In genomic region chr8:87689192-87689591, GRCm38 (mm10) we compare ENCODE assay signal across 13 mouse cellular contexts.
DNase-seq lines count a peak whose midpoint lies in the region; ATAC-seq and TF ChIP-seq lines count a peak whose summit lies in the region.
"Had no signal": no experiment of that assay in that cellular context is flagged by ENCODE, and none has a peak within 500 bp of the region (broad histone marks: within the 10 kb centered on the region; RNA-seq: fewer than 3 reads in every experiment).

No protein-coding gene starts in this region.

- no peak for TF ChIP-seq CTCF in heart, adult 2 months (IDR thresholded peaks at IDR 0.05)

- no peak overlapping the region for H3K4me3 ChIP-seq in forebrain, embryonic 15.5 days
- H3K4me3 ChIP-seq in midbrain, embryonic 13.5 days (replicated peaks) = no peak overlapping the region
- no peak overlapping the region for H3K4me3 ChIP-seq in heart, adult 2 months
- H3K4me3 ChIP-seq: embryonic facial prominence, embryonic 13.5 days; stomach, embryonic 15.5 days had no signal

- H3K9ac ChIP-seq in forebrain, embryonic 15.5 days (replicated peaks) = no peak overlapping the region
- peak overlapping the region; percentile 29; the same call in 1 of the 2 replicates for H3K9ac ChIP-seq in midbrain, embryonic 13.5 days (replicated peaks)
- no peak overlapping the region for H3K9ac ChIP-seq in heart, adult 2 months (ENCODE audit: low read depth, low read length)
- H3K9ac ChIP-seq: embryonic facial prominence, embryonic 13.5 days; stomach, embryonic 15.5 days had no signal

- H3K27ac ChIP-seq in forebrain, embryonic 15.5 days (replicated peaks) = peak overlapping the region; percentile 86
- H3K27ac ChIP-seq in midbrain, embryonic 13.5 days = peak overlapping the region; percentile 96
- H3K27ac ChIP-seq in heart, adult 2 months = no peak overlapping the region
- H3K27ac ChIP-seq: embryonic facial prominence, embryonic 13.5 days; heart, embryonic 13.5 days had no signal

- H3K9me3 ChIP-seq in forebrain, embryonic 15.5 days = no peaks in the 10 kb centered on the region
- H3K9me3 ChIP-seq in midbrain, embryonic 13.5 days = no peaks in the 10 kb centered on the region
- H3K9me3 ChIP-seq: embryonic facial prominence, embryonic 13.5 days; heart, embryonic 13.5 days; stomach, embryonic 15.5 days had no signal

- WGBS in forebrain, embryonic 15.5 days = 41% methylated on average over 6 of the region's 6 CpGs
- WGBS in midbrain, embryonic 13.5 days = 52% methylated on average over 6 of the region's 6 CpGs
- 81% methylated on average over 6 of the region's 6 CpGs for WGBS in heart, adult 2 months

- H3K27me3 ChIP-seq in forebrain, embryonic 15.5 days = no peaks in the 10 kb centered on the region
- H3K27me3 ChIP-seq in midbrain, embryonic 13.5 days = no peaks in the 10 kb centered on the region
- no peaks in the 10 kb centered on the region for H3K27me3 ChIP-seq in heart, adult 2 months (ENCODE audit: control insufficient read depth, insufficient read depth, low read length)
- H3K27me3 ChIP-seq: embryonic facial prominence, embryonic 13.5 days; stomach, embryonic 15.5 days had no signal

- H3K79me2 ChIP-seq in heart, adult 2 months (replicated peaks; ENCODE audit: control insufficient read depth, insufficient read depth, low read length) = no peaks in the 10 kb centered on the region

- H3K36me3 ChIP-seq in forebrain, embryonic 15.5 days = no peaks in the 10 kb centered on the region
- peaks cover 14% of the 10 kb centered on the region for H3K36me3 ChIP-seq in midbrain, embryonic 13.5 days
- H3K36me3 ChIP-seq in heart, adult 2 months (ENCODE audit: control insufficient read depth, insufficient read depth, low read length) = no peaks in the 10 kb centered on the region
- H3K36me3 ChIP-seq: heart, embryonic 13.5 days had no signal

- no peak overlapping the region for H3K4me2 ChIP-seq in forebrain, embryonic 15.5 days (replicated peaks)
- no peak overlapping the region for H3K4me2 ChIP-seq in midbrain, embryonic 13.5 days (replicated peaks)
- H3K4me2 ChIP-seq: stomach, embryonic 15.5 days had no signal

- peaks cover 75% of the 10 kb centered on the region for H3K4me1 ChIP-seq in forebrain, embryonic 15.5 days
- H3K4me1 ChIP-seq in midbrain, embryonic 13.5 days (replicated peaks) = peaks cover 100% of the 10 kb centered on the region
- peaks cover 2% of the 10 kb centered on the region; the same call in 1 of the 2 replicates for H3K4me1 ChIP-seq in heart, adult 2 months (ENCODE audit: control insufficient read depth, insufficient read depth, low read length)

- intact Hi-C loops in heart, adult 2 months (cut with DNase I) = no loop called here

- peak; percentile 42 for DNase-seq in Muller cell, postnatal 12 days (ENCODE audit: inconsistent ontology term)
- peak; percentile 63 to 65 for DNase-seq in cerebellum, adult 18-20 months
- no peak for DNase-seq in gastrocnemius, adult 18-20 months (ENCODE audit: low spot score)
- DNase-seq in right cerebral cortex, postnatal 14 days = no peak
- DNase-seq in heart, adult 2 months = no peak
- no peak for DNase-seq in right cerebral cortex, postnatal 25 days
- DNase-seq: lung, adult 2 months had no signal

- TF ChIP-seq POLR2A in heart, adult 2 months (IDR thresholded peaks at IDR 0.05; ENCODE audit: insufficient read depth, low read depth, low read length) = no peak

- ATAC-seq in forebrain, embryonic 15.5 days (replicated peaks) = peak; percentile 24; the same call in 1 of the 2 replicates
- peak; percentile 22; the same call in 1 of the 2 replicates for ATAC-seq in midbrain, embryonic 13.5 days
- ATAC-seq: intestine, embryonic 16.5 days had no signal

- TF ChIP-seq EP300 in heart, adult 2 months (IDR thresholded peaks at IDR 0.05; ENCODE audit: insufficient read depth, low read depth, low read length) = no peak

Comparison
In these comparisons a context has a peak if more than half of its experiments do, and no peak if none do; other contexts are left out.
1. DNase-seq: peak in Muller cell, postnatal 12 days (single experiment) and cerebellum, adult 18-20 months (2 of 2); none in gastrocnemius, adult 18-20 months (single experiment), right cerebral cortex, postnatal 14 days (single experiment), heart, adult 2 months (0 of 2) and right cerebral cortex, postnatal 25 days (single experiment).